Mouse (Mus musculus) left cerebral cortex, postnatal 36 days (tissue): ENCODE results near the gene Ift122. TPM values are rescaled to one million over a fixed set of nuclear protein-coding genes. Genes with fewer than 3 reads are reported as not detected.

ENCODE experiments used
- DNase-seq, 2 experiments: peaks; one replicate each; pipeline ENCODE4 v3.0.0; 2021 to 2022; ENCODE audit warnings: low spot score in 2 of 2, mixed read lengths in 1 of 2
- intact Hi-C: fragments of 180-260 bp; cut with DNase I; formaldehyde crosslinking; loops from one replicate; pipeline ENCODE4 v1.15.1; 2025
- total RNA-seq, 2 experiments: library from RNA; stranded (reverse); gene quantifications; 2 replicates each; pipeline ENCODE4 v1.2.3; 2021

The Ift122 gene
- total RNA-seq, 2 experiments from 2014 or later, result 27.0 to 31.0 TPM

DNA sequence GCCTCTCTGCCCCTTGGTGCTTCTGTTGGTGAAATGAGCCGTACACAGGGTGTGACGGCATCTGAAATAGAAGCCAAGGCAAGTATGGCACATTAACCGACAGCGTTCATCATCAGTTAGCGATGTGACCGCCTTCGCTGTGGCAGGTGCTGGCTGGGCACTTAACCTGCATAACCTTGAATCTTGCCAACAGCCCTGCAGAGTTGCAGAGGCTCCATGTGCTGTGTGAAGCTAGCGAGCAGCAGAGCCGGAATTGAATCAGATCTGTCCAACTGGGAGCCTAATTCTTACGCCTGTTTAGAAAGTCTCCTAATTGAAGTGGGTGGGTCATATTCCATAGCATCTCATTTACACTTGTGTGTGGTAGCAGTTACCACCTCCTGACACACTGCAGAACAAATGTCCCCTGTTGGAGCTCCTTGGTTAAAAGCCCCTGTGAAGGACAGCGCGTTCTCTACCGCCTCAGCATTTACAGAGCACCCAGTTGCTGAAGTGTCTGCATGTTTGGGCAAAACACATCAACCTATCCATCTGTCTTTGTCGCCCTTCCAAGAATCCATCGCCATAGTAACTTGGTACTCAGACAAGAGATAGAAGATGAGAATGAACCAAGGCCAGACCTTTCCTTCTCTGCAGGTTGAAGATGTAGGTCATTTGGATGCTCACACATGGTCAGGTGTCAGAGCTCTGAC lies 61.4 kb downstream of the Ift122 start:
- intact Hi-C loops, result loop anchor here (5.0 kb wide), 1 partner anchor 43 kb away; no protein-coding TSS in a partner anchor

DNA sequence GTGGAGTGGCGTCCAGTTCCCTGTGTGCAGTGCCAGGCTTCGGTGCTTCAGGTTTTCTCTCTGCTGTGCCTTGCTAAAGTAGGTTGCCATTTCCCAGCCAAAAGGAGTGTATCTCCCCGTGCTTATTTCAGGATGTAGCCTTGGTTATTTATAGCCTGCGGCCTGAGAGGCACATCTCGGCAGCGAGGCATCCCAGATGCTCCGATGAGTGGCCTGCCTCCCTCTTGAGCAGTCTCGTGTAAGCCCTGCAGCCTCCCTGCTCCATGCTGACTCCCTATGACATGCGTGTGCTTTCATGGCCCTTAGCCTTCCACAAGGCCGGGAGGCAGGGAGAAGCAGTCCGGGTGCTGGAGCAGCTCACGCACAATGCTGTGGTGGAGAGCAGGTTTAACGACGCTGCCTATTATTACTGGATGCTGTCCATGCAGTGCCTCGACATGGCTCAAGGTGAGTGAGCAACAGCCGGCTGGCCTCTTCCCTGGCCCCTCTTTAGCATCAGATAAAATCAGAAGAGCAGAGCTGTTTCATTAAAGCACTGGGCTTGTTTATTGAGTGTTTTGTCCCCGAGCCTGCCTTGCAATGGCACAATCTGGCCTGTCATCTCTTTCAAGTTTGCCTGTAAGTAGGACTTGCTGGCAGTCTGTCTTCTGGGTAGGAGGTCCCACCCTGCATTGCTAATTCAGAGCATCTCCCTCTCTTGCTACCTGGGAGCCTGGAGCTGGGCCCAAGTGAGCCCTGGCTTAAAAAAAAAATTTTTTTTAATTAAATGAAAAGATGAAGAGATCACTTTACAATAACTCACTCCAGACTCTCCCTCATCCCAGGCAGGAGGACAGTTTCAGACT lies 62.6 kb downstream of the Ift122 start:
- DNase-seq, result peak; percentile 58 to 63
- intact Hi-C loops, result loop anchor here (5.0 kb wide), 1 partner anchor 41 kb away; no protein-coding TSS in a partner anchor

More for the DNA sequence above, 61.4 kb downstream of the Ift122 start:
- peak; percentile 74 for DNase-seq

DNA sequence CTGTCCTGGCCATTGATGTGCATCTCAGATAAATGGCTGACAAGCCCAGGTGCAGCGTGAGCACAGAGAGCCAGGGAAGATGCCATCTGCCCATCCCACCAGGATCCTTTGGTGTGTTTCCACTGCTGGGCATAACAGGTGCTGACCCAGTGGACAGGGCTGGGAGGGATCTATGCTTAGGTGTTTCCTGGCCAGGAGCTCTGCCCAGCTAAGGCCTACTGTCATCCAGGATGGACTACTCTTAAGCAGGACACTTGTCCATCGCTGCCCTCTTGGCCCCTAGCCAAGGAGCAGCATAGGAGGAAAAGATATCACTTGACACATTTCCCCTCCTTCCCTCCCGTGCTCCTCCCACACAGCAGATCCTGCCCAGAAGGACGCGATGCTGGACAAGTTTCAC lies 63.3 kb downstream of the Ift122 start:
- intact Hi-C loops, result loop anchor here (5.0 kb wide), 1 partner anchor 41 kb away; no protein-coding TSS in a partner anchor
- DNase-seq, result no peak

DNA sequence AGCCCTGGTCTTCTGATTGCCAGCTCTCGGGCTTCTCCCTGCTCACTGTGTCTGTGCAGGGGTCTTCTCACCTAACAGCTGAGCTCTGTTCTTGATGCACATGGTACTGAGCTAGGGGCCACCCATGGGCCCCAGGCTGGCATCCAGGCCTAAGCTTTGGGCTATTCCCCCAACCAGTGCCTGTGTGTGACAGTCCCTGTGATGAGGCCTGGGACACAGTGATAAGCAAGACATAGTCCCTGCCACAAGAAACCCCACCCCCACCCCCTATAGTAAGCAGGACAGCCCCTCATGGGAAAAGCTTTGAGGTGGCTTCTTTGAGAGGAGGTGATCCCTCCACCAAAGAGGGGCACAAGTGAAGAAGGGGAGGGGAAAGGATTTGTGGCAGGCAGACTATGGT lies 65.3 kb downstream of the Ift122 start:
- intact Hi-C loops, result loop anchor here (5.0 kb wide), 1 partner anchor 39 kb away; no protein-coding TSS in a partner anchor
- no peak for DNase-seq

DNA sequence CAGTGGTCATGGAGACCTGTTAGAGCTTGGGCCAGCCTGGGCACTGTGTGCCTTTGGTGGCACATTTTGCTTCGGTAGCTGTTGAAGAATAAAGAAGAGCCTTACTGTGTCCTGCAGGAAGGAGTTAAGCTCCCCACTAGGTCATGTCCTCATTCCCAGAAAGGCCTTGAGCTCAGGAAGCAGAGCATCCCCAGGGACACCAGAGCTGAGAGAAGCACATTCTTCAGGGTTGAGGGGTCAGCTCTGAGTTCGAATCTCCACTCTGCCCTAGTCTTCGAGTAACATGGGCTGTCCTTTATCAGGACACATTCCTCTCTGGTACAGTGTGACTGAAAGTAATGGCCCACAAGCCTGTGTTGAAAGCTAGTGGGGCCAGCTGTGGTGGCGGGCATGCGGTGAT lies 66.6 kb downstream of the Ift122 start:
- intact Hi-C loops, result loop anchor here (5.0 kb wide), 1 partner anchor 37 kb away; no protein-coding TSS in a partner anchor
- no peak for DNase-seq

DNA sequence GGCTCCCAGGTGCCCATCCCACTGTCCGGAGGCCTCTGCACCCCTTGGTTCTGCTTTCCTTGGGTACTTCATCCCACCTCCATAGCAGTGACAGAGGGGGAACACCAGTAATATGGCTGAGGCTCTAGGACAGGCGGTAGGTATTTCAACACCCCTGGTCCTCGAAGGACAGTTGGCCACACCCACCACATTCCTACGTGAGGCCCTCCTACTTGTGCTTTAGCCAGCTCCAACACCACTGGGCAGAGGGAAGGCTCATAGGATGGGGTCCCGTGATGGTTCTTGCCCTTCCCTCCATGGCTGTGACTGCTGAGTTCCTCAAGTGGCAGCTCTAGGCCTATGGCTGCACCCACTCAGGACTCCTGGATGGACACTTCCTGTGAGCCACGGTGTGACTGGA lies 71.6 kb downstream of the Ift122 start:
- intact Hi-C loops, result no loop called here
- DNase-seq, result no peak

DNA sequence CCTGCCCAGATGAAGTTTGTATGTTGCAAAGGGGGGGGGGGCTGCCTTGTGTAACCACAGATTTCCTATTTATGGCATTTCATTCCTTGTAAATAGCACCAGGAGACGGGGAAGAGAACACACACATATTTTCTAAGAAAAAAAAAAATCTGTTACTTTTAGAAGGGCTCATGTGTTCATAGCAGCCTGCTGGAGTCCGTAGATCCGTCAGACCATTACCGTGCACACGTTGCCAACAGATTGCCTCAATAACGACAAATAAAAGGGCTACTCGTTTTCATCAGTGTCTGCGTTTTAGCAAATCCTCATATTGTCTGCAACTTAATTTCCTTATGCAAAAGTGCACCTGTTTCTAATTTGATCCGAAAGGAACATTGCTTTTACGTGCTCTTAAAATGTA lies 73.1 kb downstream of the Ift122 start:
- DNase-seq, result no peak
- intact Hi-C loops, result no loop called here

DNA sequence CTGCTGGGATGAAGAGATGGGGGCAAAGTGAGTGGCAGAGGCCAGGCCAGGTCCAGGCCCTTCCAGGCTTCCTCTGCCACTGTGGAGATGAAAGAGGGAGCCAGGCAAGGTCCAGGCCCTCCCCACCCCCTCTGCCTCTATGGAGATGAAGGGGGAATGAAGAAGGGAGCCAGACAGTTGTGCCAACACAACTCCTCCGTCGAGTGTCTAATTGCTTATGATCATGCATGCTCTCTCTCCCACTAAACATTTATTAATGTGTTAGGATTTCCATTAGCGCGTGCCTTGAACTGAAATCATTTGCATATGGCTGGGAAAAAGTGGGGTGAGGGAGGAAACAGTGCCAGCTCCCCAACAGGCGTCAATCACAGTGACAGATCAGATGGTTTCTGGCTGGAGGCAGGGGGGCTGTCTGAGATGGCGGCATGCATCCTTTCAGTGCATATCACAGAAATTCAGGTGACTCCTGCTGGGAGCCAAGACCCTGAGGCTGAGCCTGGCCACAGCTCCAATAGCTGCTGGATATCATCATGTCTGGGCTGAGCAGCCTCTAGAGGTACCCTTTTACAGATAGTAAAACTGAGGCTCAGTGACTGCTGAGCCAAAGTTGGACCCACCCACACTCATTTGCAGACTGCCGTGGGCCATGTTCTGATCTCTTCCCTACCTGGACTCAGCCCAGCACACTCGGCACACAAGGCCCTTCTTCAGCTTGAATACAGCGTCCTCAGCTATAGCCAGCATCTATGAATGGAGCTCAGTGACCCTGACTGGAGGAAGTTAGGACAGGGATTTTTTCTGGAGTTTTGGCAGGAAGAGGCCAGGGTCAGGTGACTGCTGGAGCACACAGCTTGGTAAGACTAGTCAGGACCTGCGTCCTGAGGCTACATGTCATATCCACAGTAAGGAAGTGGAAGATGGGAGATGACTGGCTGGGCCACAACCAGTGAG lies 74.3 kb downstream of the Ift122 start:
- no peak for DNase-seq
- intact Hi-C loops, result no loop called here

DNA sequence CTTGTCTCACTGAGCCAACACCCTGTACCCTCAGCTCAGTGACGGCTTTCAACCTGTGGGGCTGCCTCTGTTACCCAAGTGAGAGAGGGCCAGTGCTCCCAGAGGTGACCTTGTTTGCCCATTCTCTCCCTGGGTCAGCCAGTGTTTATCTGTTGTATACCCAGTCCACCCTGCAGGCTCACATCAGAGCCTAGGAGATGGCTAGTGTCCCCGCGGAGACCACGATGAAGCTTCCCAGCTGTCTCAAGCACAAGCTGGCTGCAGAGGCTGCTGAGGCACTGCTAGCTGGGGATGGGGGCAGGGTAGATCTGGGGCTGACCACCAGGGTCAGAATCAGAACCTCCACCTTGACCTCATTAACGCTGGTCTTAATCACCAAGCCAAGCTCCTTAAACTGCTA lies 76.7 kb downstream of the Ift122 start:
- no peak for DNase-seq
- intact Hi-C loops, result no loop called here

DNA sequence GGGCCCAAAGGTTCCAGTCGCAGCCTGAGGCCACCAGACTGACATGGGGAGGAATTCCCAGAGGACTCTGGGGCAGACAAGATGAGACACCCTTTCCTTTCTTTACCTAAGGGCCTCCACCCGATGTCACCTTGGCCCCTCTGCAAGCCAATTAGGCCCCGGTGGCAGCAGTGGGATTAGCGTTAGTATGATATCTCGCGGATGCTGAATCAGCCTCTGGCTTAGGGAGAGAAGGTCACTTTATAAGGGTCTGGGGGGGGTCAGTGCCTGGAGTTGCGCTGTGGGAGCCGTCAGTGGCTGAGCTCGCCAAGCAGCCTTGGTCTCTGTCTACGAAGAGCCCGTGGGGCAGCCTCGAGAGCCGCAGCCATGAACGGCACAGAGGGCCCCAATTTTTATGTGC lies 78.4 kb downstream of the Ift122 start, which contains the start of gene Rho:
TSS of gene Rho (plus strand) at position 110 of the 400 bp plus-strand sequence.
- DNase-seq, result no peak
- intact Hi-C loops, result no loop called here

DNA sequence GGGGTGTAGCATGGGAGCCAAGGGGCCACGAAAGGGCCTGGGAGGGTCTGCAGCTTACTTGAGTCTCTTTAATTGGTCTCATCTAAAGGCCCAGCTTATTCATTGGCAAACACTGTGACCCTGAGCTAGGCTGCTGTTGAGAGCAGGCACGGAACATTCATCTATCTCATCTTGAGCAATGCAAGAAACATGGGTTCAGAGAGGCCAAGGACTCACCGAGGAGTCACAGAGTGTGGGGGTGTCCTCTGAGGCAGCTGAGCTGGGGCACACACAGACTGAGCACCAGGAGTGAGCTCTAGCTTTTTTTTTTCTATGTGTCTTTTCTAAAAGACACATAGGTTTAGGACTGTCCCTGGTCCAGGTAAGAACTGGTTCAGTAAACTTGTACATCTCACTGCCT lies 79.1 kb downstream of the Ift122 start:
- no peak for DNase-seq
- intact Hi-C loops, result no loop called here

DNA sequence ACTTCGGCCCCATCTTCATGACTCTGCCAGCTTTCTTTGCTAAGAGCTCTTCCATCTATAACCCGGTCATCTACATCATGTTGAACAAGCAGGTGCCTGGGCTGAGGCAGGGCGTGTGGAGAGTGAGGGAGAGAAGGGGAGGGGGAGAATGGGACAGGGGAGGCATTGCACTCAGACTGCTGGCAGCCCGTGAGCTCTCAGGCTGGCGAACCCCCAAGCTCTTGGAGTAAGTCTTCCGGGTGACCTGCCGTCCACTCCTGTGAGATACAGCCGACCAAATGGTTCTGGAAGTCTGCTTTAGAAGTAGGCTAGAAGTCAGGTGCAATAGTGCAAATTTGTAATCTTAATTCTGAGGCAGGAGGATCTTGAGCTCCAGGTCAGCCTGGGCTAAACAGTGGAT lies 82.3 kb downstream of the Ift122 start:
- intact Hi-C loops, result no loop called here
- DNase-seq, result no peak

DNA sequence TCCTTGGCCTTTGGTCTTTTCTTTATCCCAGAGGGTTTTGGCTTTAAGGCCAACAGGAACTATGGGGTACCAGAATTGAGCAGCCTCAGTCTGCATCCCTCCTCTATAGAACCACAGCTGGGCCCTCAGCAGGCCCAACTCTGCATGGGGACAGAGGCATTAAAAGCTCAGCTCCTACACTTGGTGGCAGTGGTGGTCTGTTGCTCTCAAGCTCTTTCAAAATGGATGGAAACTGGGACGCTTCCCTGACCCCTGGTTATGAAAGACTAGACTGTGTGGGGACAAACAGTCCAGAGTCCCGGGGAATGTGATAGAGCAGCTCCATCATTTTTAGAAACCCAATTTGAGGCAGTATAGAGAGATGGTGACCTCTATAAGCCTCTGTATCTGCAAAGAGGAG lies 84.7 kb downstream of the Ift122 start:
- DNase-seq, result no peak
- intact Hi-C loops, result no loop called here

DNA sequence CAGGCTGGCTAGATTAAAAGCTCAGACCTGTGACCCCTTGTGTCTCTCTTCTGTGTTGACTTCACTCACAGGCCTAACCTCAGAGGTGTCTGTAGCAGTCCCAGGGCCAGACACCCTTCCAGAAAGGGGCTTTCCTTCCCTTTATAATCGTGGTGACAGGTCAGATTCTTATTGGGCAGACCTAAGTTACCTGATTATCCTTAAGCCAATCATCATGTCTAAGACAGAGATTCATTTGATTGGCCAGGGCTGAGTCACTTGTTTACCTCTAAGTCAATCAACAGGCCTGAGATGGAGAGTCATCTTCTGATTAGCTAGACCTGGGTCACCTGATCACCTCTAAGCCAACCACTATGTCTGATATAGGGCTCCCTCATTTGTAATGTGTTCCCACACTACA lies 85.5 kb downstream of the Ift122 start:
- DNase-seq, result no peak
- intact Hi-C loops, result no loop called here

DNA sequence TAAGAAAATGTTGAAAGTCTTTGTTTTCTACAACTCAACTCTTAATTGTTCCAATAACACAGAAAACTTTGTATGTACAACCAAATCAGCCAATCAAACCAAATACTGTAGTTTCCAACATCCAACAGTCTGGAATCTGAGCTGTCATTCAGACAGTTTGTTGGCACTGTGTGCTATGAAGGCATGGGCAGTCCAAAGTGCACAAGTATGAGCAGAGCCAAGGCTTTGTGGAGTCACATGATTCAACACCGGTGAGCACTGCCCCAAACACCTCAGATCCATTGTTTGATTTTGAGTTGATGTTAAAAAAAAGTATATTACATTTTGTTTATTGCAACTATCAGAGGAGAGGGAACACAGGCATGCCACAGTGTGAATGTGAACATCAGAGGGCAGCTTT lies 87.3 kb downstream of the Ift122 start:
- no peak for DNase-seq
- intact Hi-C loops, result no loop called here

DNA sequence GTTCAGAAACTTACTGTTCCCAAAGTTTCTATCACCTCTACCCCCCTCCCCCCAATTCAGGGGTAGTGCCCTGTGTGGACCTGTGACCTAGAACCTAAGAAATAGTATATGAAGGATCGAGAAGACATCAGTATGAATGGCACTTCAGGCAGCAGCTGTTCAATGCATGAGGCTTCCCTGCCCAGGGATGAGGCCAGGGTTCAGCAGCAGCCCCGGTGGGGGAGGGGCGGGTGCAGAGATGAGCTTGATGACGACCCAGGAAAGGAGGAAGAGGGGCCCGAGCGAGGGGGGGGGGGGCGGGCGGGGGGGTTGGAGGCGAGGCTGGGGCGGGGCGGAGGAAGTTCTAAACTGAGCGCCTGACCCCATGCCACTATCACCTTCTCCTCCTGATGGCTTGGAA lies 87.9 kb downstream of the Ift122 start:
- intact Hi-C loops, result no loop called here
- DNase-seq, result no peak

DNA sequence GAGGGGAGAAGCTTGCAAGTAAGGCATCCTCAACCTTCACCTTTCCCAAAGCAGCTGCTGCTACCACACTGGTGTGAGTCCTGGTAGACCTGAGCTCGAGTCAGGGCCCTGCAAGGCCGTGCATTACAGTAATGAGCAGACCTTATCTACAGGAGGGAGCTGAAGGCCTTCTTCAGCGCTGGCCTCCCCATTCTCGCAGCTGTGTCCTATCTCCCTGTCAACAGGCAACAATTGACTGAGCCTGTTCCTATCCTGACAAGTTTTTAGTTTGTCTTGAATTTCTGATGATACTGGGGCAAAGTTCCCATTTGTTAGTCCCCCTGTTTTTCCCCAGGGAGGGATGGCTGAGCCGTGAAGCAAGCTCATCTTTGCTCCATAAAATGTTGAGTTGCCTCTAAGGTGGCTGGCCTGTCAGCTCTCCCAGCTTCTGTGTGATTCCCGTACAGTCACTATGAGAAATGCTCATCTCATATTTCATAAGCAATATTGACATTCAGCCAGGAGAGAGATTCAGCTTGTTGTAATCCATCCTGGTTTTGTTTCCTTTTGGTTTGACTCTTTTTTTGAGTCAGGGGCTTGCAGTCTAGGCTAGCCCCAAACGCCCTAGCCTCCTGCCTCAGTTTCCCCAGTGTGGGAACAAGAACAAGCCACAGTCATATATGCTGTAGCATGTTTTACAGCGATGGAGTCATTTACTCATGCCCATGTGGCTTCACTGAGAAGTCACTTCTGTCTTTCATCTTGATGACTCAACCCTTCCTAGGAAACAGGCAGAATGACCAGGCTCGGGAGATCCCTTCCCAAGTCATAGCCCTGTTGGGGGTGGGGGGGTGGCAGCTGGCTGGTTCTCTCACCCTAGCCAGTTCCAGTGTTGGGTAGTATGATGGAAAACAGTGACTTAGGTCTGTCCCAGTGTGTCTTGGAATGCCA lies 90.5 kb downstream of the Ift122 start:
- intact Hi-C loops, result no loop called here
- DNase-seq, result no peak

DNA sequence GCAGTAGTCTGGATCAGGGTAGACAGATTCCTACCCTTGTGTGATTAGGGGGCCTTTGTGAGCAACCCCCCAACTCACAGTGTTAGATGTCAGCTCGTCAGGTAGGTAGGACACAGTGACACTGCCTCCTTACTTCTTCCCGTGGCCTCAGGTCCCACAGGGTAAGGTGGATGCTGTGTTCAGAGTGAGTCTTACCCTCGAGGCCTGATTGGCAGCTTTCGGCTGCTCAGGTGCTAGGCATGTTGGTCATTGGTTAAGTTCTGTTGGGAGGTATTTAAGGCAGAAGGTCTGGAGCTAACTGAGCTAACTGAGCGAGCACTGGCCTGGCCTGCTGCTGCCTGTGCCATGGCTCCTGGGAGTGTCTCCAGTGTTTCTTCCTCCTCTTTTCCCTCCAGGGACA lies 91.4 kb downstream of the Ift122 start, which contains the start of gene H1foo:
TSS of gene H1foo (plus strand) at position 301 of the 400 bp plus-strand sequence.
- no peak for DNase-seq
- intact Hi-C loops, result no loop called here

DNA sequence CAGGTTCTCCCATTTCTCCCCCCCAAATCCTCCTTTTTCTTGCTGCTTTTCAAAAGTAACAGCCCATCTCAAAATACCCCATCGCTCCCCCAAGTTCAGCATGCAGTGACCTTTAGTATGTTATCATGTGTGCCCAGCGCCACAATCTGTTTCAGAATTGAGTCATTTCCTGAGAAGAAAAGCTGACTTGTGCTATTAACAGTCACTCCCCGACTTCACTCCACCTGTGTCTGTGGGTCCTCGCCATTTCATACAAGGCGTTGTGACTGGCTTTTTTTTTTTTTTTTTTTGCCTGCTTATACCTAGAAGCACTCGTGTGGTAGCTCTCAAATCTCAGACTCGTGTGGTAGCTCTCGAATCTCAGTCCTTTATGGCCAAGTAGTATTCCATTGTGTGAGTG lies 92.4 kb downstream of the Ift122 start:
- no peak for DNase-seq

More for the DNA sequence above, 92.4 kb downstream of the Ift122 start:
- intact Hi-C loops, result no loop called here
